Mouse (Mus musculus) layer of hippocampus, adult 2 months (tissue): Measurements from ENCODE around the gene Sacs. TPM values are rescaled to one million over a fixed set of nuclear protein-coding genes. Genes with fewer than 3 reads are reported as not detected.

Experiments used
- DNase-seq, 2 experiments: peaks; one replicate each; pipeline ENCODE4 v3.0.0; 2022; ENCODE audit warnings: low spot score in 2 of 2
- H3K27ac ChIP-seq: fragments of 200-600 bp; 2 replicates; pipeline ENCODE4 v1.8.1; 2022
- H3K4me3 ChIP-seq: fragments of 200-600 bp; 2 replicates; pipeline ENCODE4 v1.8.1; 2022; ENCODE audit warnings: mild to moderate bottlenecking
- CTCF ChIP-seq: fragments of 200-600 bp; conservative IDR thresholded peaks from 2 replicates; pipeline ENCODE4 v1.8.1; 2022; ENCODE audit warnings: antibody characterized with exemption, mild to moderate bottlenecking, moderate library complexity
- total RNA-seq, 2 experiments: library from RNA; stranded (reverse); gene quantifications; 2 replicates each; pipeline ENCODE4 v1.2.3; 2021

Sacs gene
- total RNA-seq, 2 experiments from 2014 or later: 54.8 to 62.1 TPM

DNA sequence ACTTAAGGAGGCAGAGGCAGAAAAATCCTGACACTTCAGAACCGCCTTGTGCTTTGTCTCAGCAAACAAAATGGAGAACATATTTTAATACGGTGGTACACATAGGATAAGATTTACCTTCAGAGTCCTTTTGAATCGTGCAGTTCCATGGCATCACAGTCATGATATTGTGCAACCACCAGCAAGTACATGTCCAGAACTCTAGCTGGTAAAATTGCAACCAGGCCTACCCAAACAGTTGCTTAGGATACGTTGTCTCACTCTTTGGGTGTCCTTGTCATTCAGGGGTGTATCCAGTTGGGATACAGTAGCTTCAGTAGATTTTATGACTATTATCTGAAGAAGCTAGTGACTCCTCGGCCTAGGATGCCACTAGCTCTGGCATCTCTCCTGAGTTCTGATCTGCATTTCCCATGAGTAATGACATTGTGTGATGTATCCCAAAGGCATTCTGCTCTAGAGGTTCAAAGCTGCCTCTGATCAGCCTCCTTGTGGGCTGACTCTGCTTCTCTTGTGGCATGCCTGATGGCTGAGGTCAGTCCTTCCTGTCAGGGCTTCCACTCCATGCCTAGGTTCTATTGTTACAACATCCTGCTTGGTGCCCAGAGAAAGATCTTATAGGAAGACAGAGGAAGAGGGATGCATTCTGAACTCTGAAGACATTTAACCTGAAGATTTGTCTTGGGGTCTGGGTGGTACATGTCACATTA is 33.2 kb downstream of the Sacs start:
- no peak for DNase-seq
- H3K27ac ChIP-seq: no peak overlapping the region
- TF ChIP-seq CTCF: no peak

DNA sequence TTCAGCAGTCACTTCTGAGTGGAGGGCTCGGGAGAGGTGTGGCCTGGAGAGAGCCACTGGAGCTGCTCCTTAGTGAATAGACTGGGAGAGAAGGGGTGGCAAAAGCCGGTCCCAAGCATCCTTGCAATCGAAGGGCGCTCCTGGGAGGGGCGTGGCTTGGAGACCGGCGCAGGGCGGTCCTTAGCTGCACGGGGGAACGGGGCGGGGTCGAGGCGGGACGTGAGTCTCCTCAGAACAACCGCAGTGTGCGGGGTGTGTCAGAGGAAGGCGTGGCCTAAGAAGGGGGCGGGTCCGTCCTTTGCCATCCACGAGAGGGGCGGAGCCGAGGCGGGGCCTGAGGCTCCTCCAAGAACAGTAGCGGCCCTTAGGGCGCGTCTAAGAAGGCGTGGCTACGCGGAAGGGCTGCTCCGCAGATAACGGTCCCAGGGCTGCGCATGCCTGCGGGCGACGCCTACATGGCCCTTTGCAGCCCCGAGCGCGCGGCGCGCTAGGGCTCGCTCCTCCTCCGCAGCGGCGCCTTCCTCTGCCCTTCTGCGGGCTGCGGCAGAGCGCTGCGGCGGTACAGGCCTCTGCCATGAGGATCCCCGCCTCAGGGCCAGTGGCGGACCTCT is 34.4 kb downstream of the Sacs start:
- DNase-seq: peak; percentile 97 to 99
- Histone ChIP-seq H3K4me3 (peak overlapping the region; percentile 97), H3K27ac (peak overlapping the region; percentile 95)
- no peak for TF ChIP-seq CTCF

More for the DNA sequence above, 33.2 kb downstream of the Sacs start:
- H3K4me3 ChIP-seq: no peak overlapping the region

DNA sequence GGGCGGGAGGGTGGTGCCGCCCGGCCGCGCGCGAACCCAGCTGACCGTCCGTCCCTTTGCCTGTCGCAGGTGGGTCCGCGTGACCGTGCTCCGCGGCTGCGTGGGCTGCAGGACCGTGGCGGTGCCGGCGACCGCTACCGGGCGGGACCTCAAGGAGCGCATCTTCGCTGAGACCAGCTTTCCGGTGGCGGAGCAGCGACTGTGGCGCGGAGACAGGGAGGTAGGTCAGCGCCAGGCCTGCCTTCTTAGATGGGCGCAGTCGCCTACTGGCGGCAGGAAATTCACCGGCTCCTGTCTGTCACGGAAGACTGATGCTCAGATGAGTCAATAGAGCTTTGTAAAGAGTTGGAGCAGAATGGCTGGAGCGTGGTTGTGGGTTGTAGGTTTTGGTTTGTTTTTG is 35.0 kb downstream of the Sacs start:
- H3K4me3 ChIP-seq: peak overlapping the region; percentile 97
- DNase-seq: peak; percentile 41 to 45
- TF ChIP-seq CTCF: peak; percentile 60
- H3K27ac ChIP-seq: peak overlapping the region; percentile 95

DNA sequence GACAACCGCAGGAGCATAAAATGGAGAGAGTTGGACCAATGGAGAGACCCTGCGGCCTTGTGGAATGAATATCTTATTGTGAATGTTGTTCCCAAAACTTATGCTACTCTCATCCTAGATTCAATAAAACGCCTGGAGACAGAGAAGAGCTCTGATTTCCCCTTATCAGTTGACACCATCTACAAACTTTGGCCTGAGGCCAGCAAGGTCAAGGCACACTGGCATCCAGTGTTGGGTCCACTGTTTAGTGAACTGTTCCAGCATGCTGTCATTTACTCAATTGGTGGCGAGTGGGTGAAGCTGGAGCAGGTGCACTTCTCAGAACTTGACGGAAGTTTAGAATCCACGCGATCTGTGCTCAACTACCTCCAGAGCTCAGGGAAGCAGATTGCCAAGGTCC is 53.6 kb downstream of the Sacs start:
- no peak overlapping the region for H3K4me3 ChIP-seq
- no peak overlapping the region for H3K27ac ChIP-seq
- no peak for DNase-seq
- TF ChIP-seq CTCF: no peak

DNA sequence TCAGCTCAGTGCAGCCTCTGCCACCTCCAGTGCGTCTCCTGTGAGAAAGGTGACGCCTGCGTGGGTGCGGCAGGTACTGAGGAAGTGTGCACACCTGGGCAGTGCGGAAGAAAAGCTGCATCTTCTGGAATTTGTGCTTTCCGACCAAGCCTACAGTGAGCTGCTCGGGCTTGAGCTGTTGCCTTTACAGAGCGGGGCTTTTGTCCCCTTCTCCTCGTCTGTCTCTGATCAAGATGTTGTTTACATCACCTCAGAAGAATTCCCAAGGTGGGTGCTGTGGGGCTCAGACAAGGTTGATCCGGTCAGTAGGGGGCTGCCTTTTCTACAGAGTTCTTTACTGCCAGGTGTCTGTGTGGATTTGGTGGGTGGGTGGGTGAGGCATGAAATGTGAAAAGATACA is 54.1 kb downstream of the Sacs start:
- TF ChIP-seq CTCF: no peak
- DNase-seq: no peak
- Histone ChIP-seq H3K27ac (no peak overlapping the region), H3K4me3 (no peak overlapping the region)

DNA sequence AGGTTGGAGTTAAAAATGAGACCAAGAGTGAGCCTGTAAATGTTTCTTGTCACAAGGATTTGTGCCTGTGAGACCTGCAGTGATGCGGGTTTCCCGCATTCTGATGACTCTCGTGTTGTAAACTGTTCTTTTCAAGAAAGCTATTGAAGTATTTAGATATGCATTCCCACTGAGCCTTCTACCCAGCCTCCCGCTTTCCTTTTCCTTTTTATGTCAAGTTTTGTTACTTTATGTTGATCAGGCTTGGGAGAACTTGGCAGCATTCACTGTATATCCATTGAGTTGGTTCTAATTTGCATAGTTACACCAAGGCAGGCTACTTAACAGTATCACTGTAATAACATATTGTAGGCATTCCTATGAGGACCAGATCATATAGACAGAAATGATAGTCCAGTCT is 56.2 kb downstream of the Sacs start:
- no peak for TF ChIP-seq CTCF
- no peak for DNase-seq
- no peak overlapping the region for H3K27ac ChIP-seq
- H3K4me3 ChIP-seq: no peak overlapping the region

DNA sequence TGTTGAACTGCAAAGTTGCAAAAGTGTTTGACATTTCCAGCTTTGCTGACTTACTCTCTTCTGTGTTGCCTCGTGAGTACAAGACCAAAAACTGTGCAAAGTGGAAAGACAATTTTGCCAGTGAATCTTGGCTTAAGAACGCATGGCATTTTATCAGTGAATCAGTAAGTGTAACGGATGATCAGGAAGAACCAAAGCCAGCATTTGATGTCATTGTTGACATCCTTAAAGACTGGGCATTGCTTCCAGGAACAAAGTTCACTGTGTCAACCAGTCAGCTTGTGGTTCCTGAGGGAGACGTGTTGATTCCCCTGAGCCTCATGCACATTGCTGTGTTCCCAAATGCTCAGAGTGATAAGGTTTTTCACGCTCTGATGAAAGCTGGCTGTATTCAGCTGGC is 71.9 kb downstream of the Sacs start:
- no peak for TF ChIP-seq CTCF

DNA sequence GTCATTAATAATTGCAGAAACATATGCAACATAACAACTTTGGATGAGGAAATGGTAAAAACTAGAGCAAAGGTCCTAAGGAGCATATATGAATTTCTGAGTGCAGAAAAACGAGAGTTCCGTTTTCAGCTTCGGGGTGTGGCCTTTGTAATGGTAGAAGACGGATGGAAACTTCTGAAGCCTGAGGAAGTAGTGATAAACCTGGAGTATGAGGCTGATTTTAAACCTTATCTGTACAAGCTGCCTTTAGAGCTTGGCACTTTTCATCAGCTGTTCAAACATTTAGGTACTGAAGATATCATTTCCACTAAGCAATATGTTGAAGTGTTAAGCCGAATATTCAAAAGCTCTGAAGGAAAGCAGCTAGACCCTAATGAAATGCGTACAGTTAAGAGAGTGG is 73.5 kb downstream of the Sacs start:
- Histone ChIP-seq H3K27ac (no peak overlapping the region), H3K4me3 (no peak overlapping the region)
- no peak for DNase-seq
- no peak for TF ChIP-seq CTCF

More for the DNA sequence above, 71.9 kb downstream of the Sacs start:
- Histone ChIP-seq H3K4me3 (no peak overlapping the region), H3K27ac (no peak overlapping the region)
- DNase-seq: no peak

DNA sequence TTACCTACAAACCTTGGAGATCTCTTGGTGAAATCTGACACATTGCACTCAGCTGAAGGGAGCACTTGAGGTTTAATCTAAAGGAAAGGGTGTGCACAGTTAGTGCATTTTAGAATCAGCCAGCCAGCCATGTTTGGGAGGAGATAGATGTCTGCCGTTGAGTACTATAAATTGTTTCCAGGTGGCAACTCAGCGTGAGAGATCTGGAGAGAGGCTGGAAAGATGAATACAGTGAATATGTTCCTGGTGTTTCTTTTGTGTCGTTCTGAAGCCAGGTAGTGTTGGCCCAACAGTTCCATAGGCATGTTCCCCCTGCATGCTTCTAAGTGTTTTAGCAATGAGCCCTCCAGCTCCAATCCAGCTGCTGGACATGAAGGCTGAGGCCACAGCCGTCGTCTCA is 82.9 kb downstream of the Sacs start:
- no peak for DNase-seq
- no peak for TF ChIP-seq CTCF
- H3K4me3 ChIP-seq: no peak overlapping the region
- H3K27ac ChIP-seq: no peak overlapping the region

DNA sequence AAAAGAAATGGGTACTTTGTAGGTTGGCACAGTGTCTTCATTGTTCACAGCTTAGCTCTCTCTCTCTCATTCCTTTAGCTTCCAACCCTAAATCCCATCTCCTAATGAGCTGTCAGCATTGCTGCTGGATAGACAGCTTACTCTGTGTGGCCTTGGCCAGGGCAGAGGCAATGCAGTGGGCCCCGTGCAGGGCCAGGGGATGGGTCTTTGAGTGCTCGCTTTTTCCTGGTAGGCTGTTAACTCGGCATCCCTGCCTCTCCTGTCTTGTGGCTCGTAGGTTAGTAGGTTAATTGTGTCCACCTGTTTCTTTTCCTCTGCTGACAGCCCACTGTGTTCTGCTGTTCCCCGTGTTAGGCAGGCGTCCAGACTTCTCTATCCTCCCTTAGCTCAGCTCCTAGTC is 84.2 kb downstream of the Sacs start:
- H3K27ac ChIP-seq: no peak overlapping the region
- no peak overlapping the region for H3K4me3 ChIP-seq
- no peak for DNase-seq
- TF ChIP-seq CTCF: no peak

DNA sequence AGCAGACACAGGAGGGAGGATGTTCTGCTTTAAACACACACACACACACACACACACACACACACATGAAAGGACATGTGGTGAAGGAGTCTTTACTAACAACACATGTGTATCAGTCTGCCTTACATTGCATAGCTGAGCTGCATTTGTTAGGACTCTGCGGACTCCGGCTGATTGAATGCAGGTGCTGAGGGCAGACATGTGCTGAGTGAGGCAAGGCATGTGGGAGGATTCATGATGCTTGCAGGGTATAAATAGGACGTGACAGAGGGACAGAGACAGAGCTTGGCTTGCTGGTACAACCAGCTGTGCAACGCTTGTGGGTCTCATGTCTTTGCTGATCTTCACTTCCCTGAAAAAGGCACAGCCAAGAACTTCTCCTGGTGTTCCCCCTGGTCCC is 85.5 kb downstream of the Sacs start:
- H3K4me3 ChIP-seq: no peak overlapping the region
- no peak for TF ChIP-seq CTCF
- H3K27ac ChIP-seq: peak overlapping the region; percentile 75
- no peak for DNase-seq

DNA sequence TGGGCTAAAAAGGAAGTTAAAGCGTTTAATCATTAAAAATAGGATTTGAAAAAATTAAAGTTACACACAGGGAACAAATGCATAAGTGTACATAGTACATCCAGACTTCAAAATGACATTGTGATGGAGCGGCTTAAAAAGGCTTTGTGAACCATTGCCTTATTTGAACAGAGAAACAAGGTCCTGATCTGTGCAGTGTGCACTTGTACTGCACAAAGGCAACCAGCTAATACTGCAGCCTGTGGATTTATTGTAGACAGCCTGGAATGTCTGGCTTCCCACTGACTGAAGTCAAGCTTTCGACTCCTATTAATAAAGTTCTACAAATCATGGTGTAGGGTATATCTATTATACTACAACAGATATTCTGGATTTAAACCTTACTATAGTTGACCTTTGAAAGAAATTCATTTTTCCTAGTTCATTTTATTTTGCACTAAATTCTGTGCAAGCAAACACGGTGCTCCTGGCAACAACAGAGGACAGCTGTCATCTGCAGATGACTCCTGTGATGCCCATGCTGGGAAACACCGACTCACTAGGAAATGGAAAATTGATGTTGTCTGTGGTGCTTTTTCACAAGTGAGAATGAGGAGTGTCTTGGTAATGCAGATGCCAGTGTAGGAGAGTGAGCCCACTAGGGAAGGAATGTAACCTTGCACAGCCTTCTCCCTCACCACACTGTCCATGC is 86.3 kb downstream of the Sacs start:
- Histone ChIP-seq H3K27ac (peak overlapping the region; percentile 75), H3K4me3 (no peak overlapping the region)
- peak in 1 of 2 experiments; percentile 30 for DNase-seq
- TF ChIP-seq CTCF: no peak

DNA sequence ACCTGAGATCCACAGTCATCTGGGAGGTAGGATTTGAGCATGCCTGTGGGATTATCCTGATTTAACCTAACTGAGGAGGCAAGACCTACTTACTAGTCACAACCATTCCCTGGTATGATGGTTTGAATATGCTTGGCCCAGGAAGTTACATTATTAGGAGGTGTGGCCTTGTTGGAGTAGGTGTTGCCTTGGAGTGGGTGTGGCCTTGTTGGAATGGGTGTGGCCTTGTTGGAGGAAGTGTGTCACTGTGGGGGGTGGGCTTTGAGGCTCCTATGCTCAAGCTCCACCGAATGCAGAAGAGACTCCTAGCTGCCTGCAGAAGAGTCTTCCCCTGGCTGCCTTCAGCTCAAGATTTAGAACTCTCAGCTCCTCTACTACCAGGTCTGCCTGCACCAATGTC is 87.9 kb downstream of the Sacs start:
- no peak for DNase-seq
- TF ChIP-seq CTCF: no peak
- Histone ChIP-seq H3K27ac (no peak overlapping the region), H3K4me3 (no peak overlapping the region)
